Mouse (Mus musculus): ENCODE data around the gene Gnb2.

Gnb2 gene

GRCm38 (mm10) chr5:137521861-137522260 is 11.4 kb downstream of the Gnb2 start:
- CTCF ChIA-PET, result no interaction called here

DNA sequence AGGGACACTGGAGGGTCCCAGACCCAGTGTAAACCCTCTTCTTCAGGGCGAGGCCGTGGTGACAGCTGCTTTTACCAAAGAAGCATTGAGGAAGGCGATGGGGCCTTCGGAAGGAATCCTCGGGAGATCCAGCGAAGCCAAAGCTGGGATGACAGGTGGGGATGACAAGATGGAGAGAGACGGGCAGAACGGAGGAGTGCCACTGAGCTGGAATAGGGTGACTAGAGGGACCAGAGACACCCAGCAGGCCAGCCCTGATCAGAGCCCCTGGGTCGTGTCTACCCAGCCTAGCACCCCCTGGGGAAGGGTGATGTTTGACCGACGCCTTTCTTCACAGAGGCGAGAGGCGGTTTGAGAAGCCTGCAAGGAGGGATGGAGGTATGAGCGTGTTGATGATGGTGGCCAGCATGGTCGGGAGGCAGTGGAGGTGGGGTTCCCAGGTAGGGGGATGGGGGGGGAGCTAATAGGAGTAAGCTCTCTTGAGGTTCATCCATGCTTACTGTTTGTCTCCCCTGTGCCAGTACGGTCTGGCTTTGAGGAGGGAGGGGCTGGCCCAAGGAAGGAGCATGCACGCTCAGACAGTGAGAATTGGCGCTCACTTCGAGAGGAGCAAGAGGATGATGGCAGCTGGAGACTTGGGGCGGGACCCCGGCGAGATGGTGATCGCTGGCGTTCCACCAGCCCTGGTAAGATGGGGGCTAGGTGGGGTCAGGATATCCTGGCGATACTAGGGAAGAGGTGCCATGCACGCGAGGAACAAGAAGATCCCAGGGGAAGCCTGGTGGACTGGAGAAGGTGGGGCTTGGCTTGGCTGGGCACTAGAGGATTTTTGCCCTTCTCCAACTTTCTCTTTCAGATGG is 13.4 kb downstream of the Gnb2 start:
- CTCF ChIA-PET, result interaction anchor here (0.7 kb wide), 1 partner anchor 64 kb away, joined by 3 read pairs; no protein-coding TSS in a partner anchor

DNA sequence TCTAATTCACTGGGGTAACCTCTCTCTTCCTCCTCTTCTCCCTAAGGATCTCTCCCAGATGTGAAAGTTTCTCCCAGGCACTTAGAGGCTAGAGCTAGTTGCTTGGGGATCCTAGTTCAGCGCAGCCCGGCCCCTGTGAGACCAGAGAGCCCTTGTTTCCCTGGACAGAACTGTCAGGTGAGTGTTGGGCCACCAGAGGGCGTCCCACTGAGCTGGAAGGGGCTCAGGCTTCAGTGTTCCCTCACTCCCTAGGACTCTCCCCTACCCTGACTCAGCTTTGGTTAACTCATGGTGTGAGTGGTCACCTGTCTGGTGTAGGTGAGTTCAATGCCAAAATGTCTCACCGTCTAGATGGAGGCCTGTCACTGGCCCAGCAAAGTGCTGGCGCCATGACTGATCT is 14.9 kb downstream of the Gnb2 start, which contains the start of gene Gigyf1:
Gigyf1 (plus strand) TSS at position 113 of the 400 bp plus-strand sequence.
- CTCF ChIA-PET, result no interaction called here

- CTCF ChIA-PET, result no interaction called here
Measured at GRCm38 (mm10) chr5:137514811-137515210, 18.5 kb downstream of the Gnb2 start.

GRCm38 (mm10) chr5:137513951-137514721 is 19.2 kb downstream of the Gnb2 start:
- CTCF ChIA-PET, result no interaction called here

DNA sequence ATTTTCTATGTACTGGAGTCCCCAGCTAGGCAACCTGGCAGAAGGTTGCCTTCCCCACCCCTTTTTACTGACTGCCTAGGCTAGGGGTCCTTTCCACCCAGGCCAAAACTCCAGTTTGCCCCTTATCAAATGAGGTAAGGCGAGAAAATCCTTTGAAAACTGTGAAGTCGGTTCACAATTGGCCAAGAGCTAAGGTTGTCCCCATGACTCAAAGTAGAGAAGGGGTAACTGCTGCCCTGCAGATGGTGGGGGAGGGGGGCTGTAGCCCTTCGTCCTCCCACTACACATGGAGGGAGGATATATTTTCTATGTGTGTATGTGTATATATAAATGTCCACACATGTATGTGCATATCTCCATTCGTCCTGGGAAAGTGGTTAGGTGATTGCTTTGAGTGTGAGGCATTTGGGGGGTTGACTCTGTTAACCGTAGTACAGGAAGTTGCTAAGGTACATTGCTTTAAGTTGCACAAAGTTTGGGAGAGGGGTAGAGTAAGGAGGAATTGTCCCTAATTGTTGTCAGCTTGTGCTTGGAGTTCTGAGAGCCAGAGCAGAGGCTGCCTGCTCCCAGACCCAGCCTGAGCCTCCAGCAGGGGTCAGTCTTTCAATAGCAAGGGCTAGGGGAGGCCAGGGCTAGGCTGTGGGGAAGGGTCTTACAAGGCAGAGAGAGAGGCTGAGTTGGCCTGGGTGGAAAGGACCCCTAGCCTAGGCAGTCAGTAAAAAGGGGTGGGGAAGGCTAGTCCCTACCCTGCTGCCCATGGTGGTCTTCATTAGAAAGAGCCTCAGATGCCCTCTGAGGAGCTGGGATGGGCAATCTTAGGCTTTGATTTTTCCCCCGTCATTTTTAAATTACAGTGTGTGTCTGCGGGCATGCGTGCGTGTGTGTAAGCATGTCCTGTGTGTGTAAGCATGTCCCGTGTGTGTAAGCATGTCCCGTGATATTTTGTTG is 20.2 kb downstream of the Gnb2 start:
- CTCF ChIA-PET, result interaction anchor here (0.6 kb wide), 2 partner anchors 206 to 223 kb away, joined by 4 to 5 read pairs; partner anchors contain the start of gene Srrt

GRCm38 (mm10) chr5:137511706-137512105 is 21.6 kb downstream of the Gnb2 start:
- CTCF ChIA-PET, result interaction anchor here (1.8 kb wide), 1 partner anchor 9 kb away, joined by 5 read pairs; the partner anchor contains the start of gene Pop7

DNA sequence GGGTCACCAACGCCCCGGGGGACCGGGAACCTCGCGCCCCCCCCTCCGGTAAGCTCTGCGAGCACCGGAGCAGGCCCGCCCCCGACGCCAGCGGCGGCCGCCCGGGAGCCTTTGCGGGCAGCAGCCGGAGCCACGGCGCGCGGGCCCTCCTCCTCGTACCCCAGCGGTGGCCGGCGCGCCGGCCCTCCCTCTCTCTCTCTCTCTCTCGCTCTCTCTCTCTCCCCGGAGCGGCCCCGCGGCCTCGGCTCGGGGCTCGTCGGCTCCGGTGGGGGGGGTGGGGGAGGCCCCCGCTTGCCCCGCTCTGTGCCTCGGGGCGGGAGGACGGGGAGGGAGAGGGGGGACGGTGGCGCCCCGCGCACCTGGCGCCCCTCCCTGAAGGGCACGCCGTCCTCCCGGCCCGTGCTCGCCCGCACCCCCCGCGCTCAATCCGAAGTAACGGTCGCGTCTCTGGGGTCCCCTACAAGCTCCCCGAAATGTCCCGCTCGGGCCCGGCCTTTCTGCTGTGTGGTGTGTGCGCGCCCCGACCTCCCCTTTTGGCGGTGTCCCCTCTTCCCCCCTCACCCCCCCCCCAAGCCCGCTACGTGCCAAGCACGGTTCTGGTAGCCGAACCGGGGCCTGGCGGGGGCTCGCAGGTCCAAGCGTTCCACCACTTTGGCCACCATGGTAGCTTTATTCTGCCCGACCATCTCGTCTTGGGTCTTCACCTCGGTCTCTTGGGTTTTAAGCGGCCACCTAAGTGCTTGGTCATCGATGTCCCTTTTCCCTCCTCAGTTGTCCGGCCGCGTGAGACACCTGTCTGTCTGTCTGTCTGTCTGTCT is 22.5 kb downstream of the Gnb2 start:
- CTCF ChIA-PET, result interaction anchor here (1.8 kb wide), 1 partner anchor 8 kb away, joined by 5 read pairs; the partner anchor contains the start of gene Pop7

GRCm38 (mm10) chr5:137510014-137510501 is 23.3 kb downstream of the Gnb2 start:
- CTCF ChIA-PET, result interaction anchor here (0.6 to 0.8 kb wide), 2 partner anchors 21 to 139 kb away, joined by 3 to 7 read pairs; no protein-coding TSS in a partner anchor

GRCm38 (mm10) chr5:137504041-137504440 is 29.3 kb downstream of the Gnb2 start:
- CTCF ChIA-PET, result interaction anchor here (0.6 kb wide), 1 partner anchor 62 kb away, joined by 3 read pairs; no protein-coding TSS in a partner anchor

DNA sequence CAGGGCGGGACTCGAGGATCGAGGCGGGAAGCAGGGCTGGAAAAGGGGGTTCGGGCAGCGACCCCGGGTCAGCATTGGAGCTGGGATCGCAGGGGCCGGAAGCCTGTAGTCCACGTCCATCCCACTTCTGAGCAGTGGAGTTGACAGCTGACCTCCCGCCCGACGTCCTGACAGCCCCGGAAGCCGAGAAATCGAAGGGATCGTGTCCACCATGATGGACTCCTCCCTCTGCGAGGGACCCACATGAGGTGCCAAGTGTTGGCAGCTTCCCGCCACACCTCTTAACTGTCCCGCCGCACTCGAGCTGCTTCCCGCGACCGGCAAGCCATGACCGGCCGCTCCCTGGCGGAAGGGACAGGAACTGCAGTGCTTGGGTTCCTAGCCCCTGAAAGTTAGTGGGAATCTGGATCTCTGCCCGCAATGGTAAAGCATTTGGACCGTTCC is 30.6 kb downstream of the Gnb2 start:
- CTCF ChIA-PET, result interaction anchor here (1.1 to 1.6 kb wide), 2 partner anchors 9 to 27 kb away, joined by 3 to 5 read pairs; no protein-coding TSS in a partner anchor

GRCm38 (mm10) chr5:137501709-137502666 is 31.3 kb downstream of the Gnb2 start, which contains the start of gene Pop7:
Gene Pop7 (minus strand): TSS chr5:137502518.
- CTCF ChIA-PET, result interaction anchor here (0.5 to 1.6 kb wide), 3 partner anchors 9 to 29 kb away, joined by 3 to 5 read pairs (median 3); no protein-coding TSS in a partner anchor

GRCm38 (mm10) chr5:137500186-137500585 is 33.1 kb downstream of the Gnb2 start:
- CTCF ChIA-PET, result no interaction called here

DNA sequence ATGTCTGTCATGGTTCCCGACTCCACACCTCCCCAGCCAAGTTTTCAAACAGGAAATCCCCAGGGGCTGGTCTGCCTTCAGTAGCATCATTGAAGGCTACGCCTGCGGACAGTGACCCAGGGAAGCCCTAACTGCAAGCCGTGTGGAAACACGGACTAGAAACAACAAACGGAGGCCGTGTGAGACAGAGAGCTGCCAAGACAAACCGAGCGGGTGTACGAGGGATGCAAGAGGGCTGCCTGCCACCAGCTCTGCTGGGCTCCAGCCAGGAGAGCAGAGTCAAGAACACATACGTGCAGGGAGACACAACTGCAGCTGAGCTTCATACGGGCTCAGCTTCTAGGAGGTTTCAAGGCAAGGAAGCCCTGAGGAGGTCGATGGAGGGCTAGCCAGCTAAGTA is 39.5 kb downstream of the Gnb2 start:
- CTCF ChIA-PET, result no interaction called here

- CTCF ChIA-PET, result no interaction called here
Measured at GRCm38 (mm10) chr5:137491559-137491958, 41.8 kb downstream of the Gnb2 start.

DNA sequence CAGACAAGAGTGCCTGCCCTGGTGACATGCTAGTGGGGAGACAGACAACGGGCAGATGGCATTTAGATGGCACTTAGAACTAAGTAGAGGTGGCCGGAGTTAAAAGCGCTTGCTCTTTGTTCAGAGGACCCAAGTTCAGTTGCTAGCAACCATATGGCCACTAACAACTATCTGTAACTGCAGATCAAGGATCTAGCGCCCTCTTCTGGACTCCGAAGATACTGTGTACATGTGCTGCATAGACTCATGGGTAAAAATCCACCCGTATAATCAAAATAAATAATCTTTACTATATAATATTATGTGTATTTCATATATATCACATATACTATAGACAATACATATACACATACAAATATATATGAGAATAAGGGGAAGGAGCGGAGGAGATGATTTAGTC is 45.7 kb downstream of the Gnb2 start:
- CTCF ChIA-PET, result no interaction called here

GRCm38 (mm10) chr5:137485851-137486155 is 47.5 kb downstream of the Gnb2 start:
- CTCF ChIA-PET, result interaction anchor here (0.6 kb wide), 2 partner anchors 33 to 1411 kb away, joined by 3 to 6 read pairs; no protein-coding TSS in a partner anchor

DNA sequence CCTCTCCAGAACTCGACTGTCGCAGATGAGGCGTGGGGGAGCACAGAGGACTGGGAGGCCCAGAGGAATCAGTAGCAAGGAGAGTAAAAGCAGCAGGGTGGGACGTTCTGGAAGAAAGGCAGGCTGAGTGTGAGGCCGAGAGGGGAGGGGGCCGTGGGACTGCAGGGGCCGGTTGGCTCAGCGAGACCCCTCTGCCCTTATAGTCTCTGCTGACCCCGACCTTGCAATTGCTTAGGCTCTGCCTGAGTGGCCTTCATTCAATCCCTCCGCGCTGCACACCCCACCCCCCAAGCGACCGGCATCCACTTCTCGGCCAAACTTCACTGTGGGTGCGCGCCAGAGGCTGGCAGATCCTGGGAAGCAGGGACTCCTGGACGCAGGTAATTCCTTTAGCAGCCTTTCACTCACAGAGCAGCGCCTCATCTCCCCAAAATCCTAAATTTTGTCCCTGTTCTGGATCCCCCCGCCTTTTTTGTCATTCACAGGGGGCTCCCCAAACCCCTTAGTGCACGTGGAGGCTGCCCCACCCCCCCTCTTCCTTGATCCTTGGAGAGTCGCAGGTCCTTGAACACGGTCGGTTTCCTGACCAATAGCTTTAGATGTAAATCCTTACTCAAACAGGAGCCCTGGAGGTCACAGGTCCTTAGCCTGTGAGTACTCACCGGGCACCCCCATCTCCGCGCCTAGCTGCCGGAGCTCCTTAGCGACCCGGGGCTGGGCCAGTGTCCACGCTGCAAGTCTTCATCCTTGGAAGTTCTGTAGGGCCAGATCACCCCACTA is 48.0 kb downstream of the Gnb2 start:
- CTCF ChIA-PET, result interaction anchor here (0.6 kb wide), 2 partner anchors 32 to 1411 kb away, joined by 3 to 6 read pairs; no protein-coding TSS in a partner anchor
